Mouse (Mus musculus) forebrain, postnatal 0 days (tissue): ENCODE data around the gene Rbpjl. TPM values are rescaled to one million over a fixed set of nuclear protein-coding genes. Genes with fewer than 3 reads are reported as not detected.
A peak's percentile ranks its signal among the peaks of the same experiment; 100 is the strongest.

Experiments used
- ATAC-seq: fragments of 200-750 bp; cut with Nextera tagmentation; 2 replicates; pipeline ENCODE4 v1.8.0; 2017; ENCODE audit warnings: mild to moderate bottlenecking, moderate library complexity
- DNase-seq: peaks from one replicate; pipeline ENCODE4 v3.0.0-alpha.2; 2015
- H3K27ac ChIP-seq: fragments of 300-500 bp; sonication (generic); 2 replicates; pipeline ENCODE4 v1.5.1; 2014; ENCODE audit warnings: low read depth, mild to moderate bottlenecking, antibody characterized with exemption, low read length, moderate library complexity, mixed read lengths
- H3K27me3 ChIP-seq: fragments of 300-500 bp; sonication (generic); 2 replicates; pipeline ENCODE4 v1.6.1; 2014; ENCODE audit warnings: mild to moderate bottlenecking, low read length, mixed read lengths; ENCODE audit not compliant: insufficient read depth
- H3K36me3 ChIP-seq: fragments of 300-500 bp; sonication (generic); 2 replicates; pipeline ENCODE4 v1.6.1; 2014; ENCODE audit warnings: mild to moderate bottlenecking, moderate library complexity; ENCODE audit not compliant: insufficient read depth
- H3K4me1 ChIP-seq: fragments of 300-500 bp; sonication (generic); 2 replicates; pipeline ENCODE4 v1.6.1; 2014; ENCODE audit warnings: antibody characterized with exemption; ENCODE audit not compliant: insufficient read depth
- H3K4me2 ChIP-seq: fragments of 300-500 bp; sonication (generic); 2 replicates; pipeline ENCODE4 v1.6.1; 2014; ENCODE audit warnings: low read depth, mild to moderate bottlenecking, moderate library complexity
- H3K4me3 ChIP-seq: fragments of 300-500 bp; sonication (generic); 2 replicates; pipeline ENCODE4 v1.5.1; 2014; ENCODE audit warnings: low read depth, low read length, mixed read lengths
- H3K9ac ChIP-seq: fragments of 300-500 bp; sonication (generic); 2 replicates; pipeline ENCODE4 v1.6.1; 2014; ENCODE audit warnings: mild to moderate bottlenecking
- H3K9me3 ChIP-seq: fragments of 300-500 bp; sonication (generic); 2 replicates; pipeline ENCODE4 v1.6.1; 2016; ENCODE audit warnings: low read length
- CTCF ChIP-seq: sonication (generic); IDR thresholded peaks from 2 replicates; pipeline ENCODE4 v1.5.1; 2016; ENCODE audit warnings: antibody characterized with exemption, control low read depth, low read depth
- WGBS: fragments of 180-500 bp; shearing (Covaris S2); extraction: QIAGEN DNeasy Blood & Tissue Kit; methylation state at CpG from one replicate; pipeline ENCODE4 v1.1.7; 2014; 5-methylcytosine and 5-hydroxymethylcytosine counted together
- microRNA-seq, 2 experiments: library from miRNA; unstranded; fragments of <30 nt; microRNA quantifications; one replicate each; pipeline ENCODE4; 2016
- polyA plus RNA-seq: library from polyadenylated mRNA; unstranded; fragments of >200 nt; fragmentation: Nextera tagmentation; extraction: Ambion mirVana; gene quantifications from 2 replicates; pipeline ENCODE4 v1.2.1, GENCODE M21; 2015
- total RNA-seq: library from RNA; depleted of rRNA; stranded (reverse); fragments of >200 nt; gene quantifications from 2 replicates; pipeline ENCODE4 v1.2.3, GENCODE M21; 2014; rRNA removed

Rbpjl gene
- total and polyA plus RNA-seq, 2 experiments from 2014 or later = 0.17 TPM; not detected in 1

- H3K27ac ChIP-seq = peak within 1 kb of the TSS; percentile 90
- TF ChIP-seq CTCF = peak; percentile 85
- H3K4me1 ChIP-seq = peaks cover 7% of the 10 kb centered on the region
- WGBS = under 1% methylated on average over 79 of the region's 79 CpGs
- H3K9me3 ChIP-seq = no peaks in the 10 kb centered on the region
- H3K27me3 ChIP-seq = no peaks in the 10 kb centered on the region
- peak within 1 kb of the TSS; percentile 87 for H3K9ac ChIP-seq
- ATAC-seq = peak; percentile 99
- peak; percentile 98 for DNase-seq
- H3K4me2 ChIP-seq = peak within 1 kb of the TSS; percentile 60
- H3K4me3 ChIP-seq = peak within 1 kb of the TSS; percentile 97
- H3K36me3 ChIP-seq = peaks cover 23% of the 10 kb centered on the region
Observed at GRCm38 (mm10) chr2:164460745-164461551, 58.0 kb downstream of the Rbpjl start, which contains the start of gene Gm20458. Gm20458 (plus strand) TSS chr2:164460967.

Small RNAs within 50 kb of the gene (microRNA-seq; reads per million reads assigned to microRNA genes)
- gene Mir7678 = 0 reads per million in 2 experiments

Other genes with a start within 250 kb of the Rbpjl start
- 12.8 and 15.4 TPM in 2 replicates for gene Kcns1, start 232.0 kb upstream of the Rbpjl start, total RNA-seq
- gene Kcns1, start 232.0 kb upstream of the Rbpjl start, polyA plus RNA-seq = 2.4 and 3.5 TPM in 2 replicates
- not detected in 2 replicates for gene Wfdc5, start 220.4 kb upstream of the Rbpjl start, total RNA-seq
- gene Wfdc5, start 220.4 kb upstream of the Rbpjl start, polyA plus RNA-seq = not detected in 2 replicates
- not detected in 2 replicates for gene Wfdc12, start 212.5 kb upstream of the Rbpjl start, total RNA-seq
- gene Wfdc12, start 212.5 kb upstream of the Rbpjl start, polyA plus RNA-seq = not detected in 2 replicates
- not detected in 2 replicates for gene Wfdc15a, start 203.0 kb upstream of the Rbpjl start, total RNA-seq
- not detected in 2 replicates for gene Wfdc15a, start 203.0 kb upstream of the Rbpjl start, polyA plus RNA-seq
- gene Wfdc15b, start 181.5 kb upstream of the Rbpjl start, total RNA-seq = not detected in 2 replicates
- not detected in 2 replicates for gene Wfdc15b, start 181.5 kb upstream of the Rbpjl start, polyA plus RNA-seq
- gene Svs2, start 164.7 kb upstream of the Rbpjl start, total RNA-seq = not detected in 2 replicates
- gene Svs2, start 164.7 kb upstream of the Rbpjl start, polyA plus RNA-seq = not detected in 2 replicates
- gene Svs3b, start 146.5 kb upstream of the Rbpjl start, total RNA-seq = not detected in 2 replicates
- not detected in 2 replicates for gene Svs3b, start 146.5 kb upstream of the Rbpjl start, polyA plus RNA-seq
- not detected in 2 replicates for gene Svs4, start 124.7 kb upstream of the Rbpjl start, total RNA-seq
- gene Svs4, start 124.7 kb upstream of the Rbpjl start, polyA plus RNA-seq = not detected in 2 replicates
- gene Svs3a, start 113.9 kb upstream of the Rbpjl start, total RNA-seq = not detected in 2 replicates
- gene Svs3a, start 113.9 kb upstream of the Rbpjl start, polyA plus RNA-seq = not detected in 2 replicates
- gene Svs6, start 86.4 kb upstream of the Rbpjl start, total RNA-seq = not detected in 2 replicates
- not detected in 2 replicates for gene Svs6, start 86.4 kb upstream of the Rbpjl start, polyA plus RNA-seq
- not detected in 2 replicates for gene Svs5, start 70.4 kb upstream of the Rbpjl start, total RNA-seq
- gene Svs5, start 70.4 kb upstream of the Rbpjl start, polyA plus RNA-seq = not detected in 2 replicates
- not detected in 2 replicates for gene Slpi, start 14.0 kb upstream of the Rbpjl start, total RNA-seq
- 0.71 and 0.77 TPM in 2 replicates for gene Slpi, start 14.0 kb upstream of the Rbpjl start, polyA plus RNA-seq
- gene Matn4, start 2.0 kb downstream of the Rbpjl start, total RNA-seq = 6.2 and 6.3 TPM in 2 replicates
- 3.3 and 7.1 TPM in 2 replicates for gene Matn4, start 2.0 kb downstream of the Rbpjl start, polyA plus RNA-seq
- 11.8 and 14.0 TPM in 2 replicates for gene Sdc4, start 40.7 kb downstream of the Rbpjl start, total RNA-seq
- gene Sdc4, start 40.7 kb downstream of the Rbpjl start, polyA plus RNA-seq = 8.0 and 16.5 TPM in 2 replicates
- gene Sys1, start 53.8 kb downstream of the Rbpjl start, total RNA-seq = 88.0 and 167 TPM in 2 replicates
- 105 and 110 TPM in 2 replicates for gene Sys1, start 53.8 kb downstream of the Rbpjl start, polyA plus RNA-seq
- 3.6 and 10.5 TPM in 2 replicates for gene Gm20458, start 57.8 kb downstream of the Rbpjl start, total RNA-seq
- 10.0 and 10.7 TPM in 2 replicates for gene Gm20458, start 57.8 kb downstream of the Rbpjl start, polyA plus RNA-seq
- gene Trp53tg5, start 70.6 kb downstream of the Rbpjl start, total RNA-seq = not detected in 2 replicates
- gene Trp53tg5, start 70.6 kb downstream of the Rbpjl start, polyA plus RNA-seq = not detected in 2 replicates
- 21.7 and 23.9 TPM in 2 replicates for gene Dbndd2, start 83.0 kb downstream of the Rbpjl start, total RNA-seq
- gene Dbndd2, start 83.0 kb downstream of the Rbpjl start, polyA plus RNA-seq = 10.9 and 17.6 TPM in 2 replicates
- 47.6 and 77.6 TPM in 2 replicates for gene Pigt, start 94.4 kb downstream of the Rbpjl start, total RNA-seq
- gene Pigt, start 94.4 kb downstream of the Rbpjl start, polyA plus RNA-seq = 91.0 and 93.8 TPM in 2 replicates
- gene Wfdc2, start 159.3 kb downstream of the Rbpjl start, total RNA-seq = 1.5 and 6.1 TPM in 2 replicates
- gene Wfdc2, start 159.3 kb downstream of the Rbpjl start, polyA plus RNA-seq = 4.3 and 7.3 TPM in 2 replicates
- not detected in 2 replicates for gene Spint3, start 170.3 kb downstream of the Rbpjl start, total RNA-seq
- not detected in 2 replicates for gene Spint3, start 170.3 kb downstream of the Rbpjl start, polyA plus RNA-seq
- gene Wfdc6a, start 182.3 kb downstream of the Rbpjl start, total RNA-seq = not detected in 2 replicates
- gene Wfdc6a, start 182.3 kb downstream of the Rbpjl start, polyA plus RNA-seq = 0.33 TPM in 1 of 2 replicates, not detected in the other
- not detected in 2 replicates for gene Eppin, start 190.5 kb downstream of the Rbpjl start, total RNA-seq
- 0.19 TPM in 1 of 2 replicates, not detected in the other for gene Eppin, start 190.5 kb downstream of the Rbpjl start, polyA plus RNA-seq
- not detected in 2 replicates for gene Wfdc6b, start 210.4 kb downstream of the Rbpjl start, total RNA-seq
- not detected in 2 replicates for gene Wfdc6b, start 210.4 kb downstream of the Rbpjl start, polyA plus RNA-seq
- gene Wfdc8, start 210.5 kb downstream of the Rbpjl start, total RNA-seq = not detected in 2 replicates
- gene Wfdc8, start 210.5 kb downstream of the Rbpjl start, polyA plus RNA-seq = not detected in 2 replicates
- gene Wfdc16, start 235.7 kb downstream of the Rbpjl start, total RNA-seq = not detected in 2 replicates
- gene Wfdc16, start 235.7 kb downstream of the Rbpjl start, polyA plus RNA-seq = not detected in 2 replicates